Mouse (Mus musculus): ENCODE data around the gene Slc19a1. TPM values are rescaled to one million over a fixed set of nuclear protein-coding genes. Genes with fewer than 3 reads are reported as not detected.
A peak's percentile ranks its signal among the peaks of the same experiment; 100 is the strongest.

The Slc19a1 gene
- polyA plus RNA-seq, 1 experiment from 2014 or later: 29.4 TPM

GRCm38 (mm10) chr10:77095666-77096065, 63.6 kb downstream of the Slc19a1 start:
- no peaks in the 10 kb centered on the region for H3K27me3 ChIP-seq
- peaks cover 3% of the 10 kb centered on the region; the same call in 1 of the 2 replicates for H3K9me3 ChIP-seq (replicated peaks)
- no peak overlapping the region for H3K4me2 ChIP-seq
- ATAC-seq (ENCODE audit: low read depth): no peak
- peaks cover 40% of the 10 kb centered on the region for H3K4me1 ChIP-seq (replicated peaks)
- H3K4me3 ChIP-seq (replicated peaks): no peak overlapping the region
- peaks cover 14% of the 10 kb centered on the region for H3K36me3 ChIP-seq
- no peak overlapping the region; the same call in 1 of the 2 replicates for H3K27ac ChIP-seq
- DNase-seq: no peak
- 74% methylated on average over 3 of the region's 3 CpGs for WGBS (ENCODE audit: insufficient replicate concordance)
- H3K9ac ChIP-seq: no peak overlapping the region

- Histone ChIP-seq H3K9ac (no peak overlapping the region), H3K4me1 (replicated peaks) (peaks cover 27% of the 10 kb centered on the region), H3K36me3 (peaks cover 14% of the 10 kb centered on the region), H3K4me3 (replicated peaks) (no peak overlapping the region), H3K9me3 (replicated peaks) (peaks cover 3% of the 10 kb centered on the region; the same call in 1 of the 2 replicates), H3K27me3 (no peaks in the 10 kb centered on the region), H3K4me2 (no peak overlapping the region), H3K27ac (no peak overlapping the region)
- DNase-seq (no peak), ATAC-seq (ENCODE audit: low read depth) (peak; percentile 46; the same call in 1 of the 2 replicates)
- 65% methylated on average over 12 of the region's 12 CpGs for WGBS (ENCODE audit: insufficient replicate concordance)
These were observed 65.2 kb downstream of the Slc19a1 start for GRCm38 (mm10) chr10:77097006-77097889.

GRCm38 (mm10) chr10:77097890-77098200, 65.8 kb downstream of the Slc19a1 start:
- 75% methylated on average over 4 of the region's 4 CpGs for WGBS (ENCODE audit: insufficient replicate concordance)
- H3K27me3 ChIP-seq: no peaks in the 10 kb centered on the region
- no peak for DNase-seq
- no peak overlapping the region for H3K4me3 ChIP-seq (replicated peaks)
- H3K27ac ChIP-seq: no peak overlapping the region; the same call in 1 of the 2 replicates
- H3K9ac ChIP-seq: no peak overlapping the region
- H3K4me2 ChIP-seq: no peak overlapping the region
- H3K4me1 ChIP-seq (replicated peaks): peaks cover 24% of the 10 kb centered on the region
- H3K9me3 ChIP-seq (replicated peaks): peaks cover 2% of the 10 kb centered on the region; the same call in 1 of the 2 replicates
- ATAC-seq (ENCODE audit: low read depth): no peak
- H3K36me3 ChIP-seq: peaks cover 9% of the 10 kb centered on the region

- no peak overlapping the region for H3K4me2 ChIP-seq
- no peaks in the 10 kb centered on the region for H3K27me3 ChIP-seq
- 49% methylated on average over 2 of the region's 2 CpGs for WGBS (ENCODE audit: insufficient replicate concordance)
- H3K36me3 ChIP-seq: peaks cover 6% of the 10 kb centered on the region; the same call in 1 of the 2 replicates
- no peak overlapping the region for H3K4me3 ChIP-seq (replicated peaks)
- ATAC-seq (ENCODE audit: low read depth) (no peak), DNase-seq (no peak)
- H3K9ac ChIP-seq: no peak overlapping the region
- H3K4me1 ChIP-seq (replicated peaks): peaks cover 24% of the 10 kb centered on the region
- H3K9me3 ChIP-seq (replicated peaks): no peaks in the 10 kb centered on the region
- H3K27ac ChIP-seq: no peak overlapping the region
These were observed 66.6 kb downstream of the Slc19a1 start for GRCm38 (mm10) chr10:77098619-77099018.

- Histone ChIP-seq H3K4me3 (replicated peaks) (no peak overlapping the region), H3K9ac (no peak overlapping the region), H3K27ac (no peak overlapping the region), H3K36me3 (peaks cover 6% of the 10 kb centered on the region; the same call in 1 of the 2 replicates), H3K4me2 (no peak overlapping the region), H3K9me3 (replicated peaks) (no peaks in the 10 kb centered on the region), H3K27me3 (no peaks in the 10 kb centered on the region), H3K4me1 (replicated peaks) (peaks cover 28% of the 10 kb centered on the region)
- 65% methylated on average over 4 of the region's 4 CpGs for WGBS (ENCODE audit: insufficient replicate concordance)
- ATAC-seq (ENCODE audit: low read depth): no peak
- no peak for DNase-seq
These were observed 67.7 kb downstream of the Slc19a1 start for GRCm38 (mm10) chr10:77099777-77100176.

GRCm38 (mm10) chr10:77103689-77104088, 71.6 kb downstream of the Slc19a1 start:
- no peaks in the 10 kb centered on the region for H3K9me3 ChIP-seq (replicated peaks)
- H3K27ac ChIP-seq: no peak overlapping the region
- 0 out of 2 replicates have a peak, but pooled peaks cover 6% of the 10 kb centered on the region for H3K36me3 ChIP-seq
- no peaks in the 10 kb centered on the region for H3K27me3 ChIP-seq
- DNase-seq (no peak), ATAC-seq (ENCODE audit: low read depth) (peak; percentile 55; the same call in 1 of the 2 replicates)
- peaks cover 17% of the 10 kb centered on the region for H3K4me1 ChIP-seq (replicated peaks)
- no peak overlapping the region for H3K4me3 ChIP-seq (replicated peaks)
- no peak overlapping the region for H3K9ac ChIP-seq
- 13% methylated on average over 8 of the region's 8 CpGs for whole genome bisulfite sequencing (ENCODE audit: insufficient replicate concordance)
- H3K4me2 ChIP-seq: no peak overlapping the region

GRCm38 (mm10) chr10:77104327-77104726, 72.3 kb downstream of the Slc19a1 start:
- ATAC-seq (ENCODE audit: low read depth) (no peak), DNase-seq (no peak)
- H3K36me3 ChIP-seq: 0 out of 2 replicates have a peak, but pooled peaks cover 6% of the 10 kb centered on the region
- H3K4me3 ChIP-seq (replicated peaks): no peak overlapping the region
- H3K9me3 ChIP-seq (replicated peaks): no peaks in the 10 kb centered on the region
- peaks cover 16% of the 10 kb centered on the region for H3K4me1 ChIP-seq (replicated peaks)
- no peak overlapping the region for H3K27ac ChIP-seq
- no peaks in the 10 kb centered on the region for H3K27me3 ChIP-seq
- H3K4me2 ChIP-seq: no peak overlapping the region
- H3K9ac ChIP-seq: no peak overlapping the region

- Histone ChIP-seq H3K4me2 (no peak overlapping the region), H3K9ac (no peak overlapping the region), H3K27me3 (no peaks in the 10 kb centered on the region), H3K4me3 (replicated peaks) (no peak overlapping the region), H3K36me3 (0 out of 2 replicates have a peak, but pooled peaks cover 9% of the 10 kb centered on the region), H3K27ac (no peak overlapping the region), H3K9me3 (replicated peaks) (no peaks in the 10 kb centered on the region), H3K4me1 (replicated peaks) (peaks cover 34% of the 10 kb centered on the region)
- WGBS (ENCODE audit: insufficient replicate concordance): 52% methylated on average over 4 of the region's 4 CpGs
- no peak for DNase-seq
- ATAC-seq (ENCODE audit: low read depth): no peak
These were observed 76.1 kb downstream of the Slc19a1 start for GRCm38 (mm10) chr10:77108106-77108505.

- whole genome bisulfite sequencing (ENCODE audit: insufficient replicate concordance): 76% methylated on average over 9 of the region's 9 CpGs
- H3K4me2 ChIP-seq: peak overlapping the region; percentile 6; the same call in 1 of the 2 replicates
- no peaks in the 10 kb centered on the region for H3K9me3 ChIP-seq (replicated peaks)
- ATAC-seq (ENCODE audit: low read depth) (no peak), DNase-seq (no peak)
- 0 out of 2 replicates have a peak, but pooled peaks cover 9% of the 10 kb centered on the region for H3K36me3 ChIP-seq
- H3K4me3 ChIP-seq (replicated peaks): no peak overlapping the region
- H3K27ac ChIP-seq: no peak overlapping the region
- no peak overlapping the region for H3K9ac ChIP-seq
- H3K4me1 ChIP-seq (replicated peaks): peaks cover 38% of the 10 kb centered on the region
- H3K27me3 ChIP-seq: no peaks in the 10 kb centered on the region
These were observed 78.0 kb downstream of the Slc19a1 start for GRCm38 (mm10) chr10:77110010-77110409.

Other genes starting within 250 kb of the Slc19a1 start
- 5.1 and 7.6 TPM in 2 replicates for gene Pcbp3, start 70.4 kb upstream of the Slc19a1 start, polyA plus RNA-seq (2015; fragmentation: Nextera tagmentation; extraction: Ambion mirVana)
- 29.7 and 36.3 TPM in 2 replicates for gene Col18a1, start 134.3 kb downstream of the Slc19a1 start, polyA plus RNA-seq (2015; fragmentation: Nextera tagmentation; extraction: Ambion mirVana)
- gene Pofut2, start 227.0 kb downstream of the Slc19a1 start, polyA plus RNA-seq (2015; fragmentation: Nextera tagmentation; extraction: Ambion mirVana): 29.7 and 30.2 TPM in 2 replicates

Data from liver, embryonic 13.5 days (tissue).